Mouse (Mus musculus) midbrain, embryonic 11.5 days (tissue): ENCODE measurements at regions not wholly inside any gene's neighbourhood (a gene's known extent, or its start where the extent isn't known, plus 50 kb on each side); places are given as distances from the start of the nearest gene placed in this dataset.

Experiments
- ATAC-seq: fragments of 200-750 bp; cut with Nextera tagmentation; 2 replicates; pipeline ENCODE4 v1.8.0; 2017; ENCODE audit warnings: moderate TSS enrichment, moderate library complexity; ENCODE audit not compliant: low FRiP score
- DNase-seq: peaks from one replicate; pipeline ENCODE4 v3.0.0; 2015; ENCODE audit warnings: low spot score; ENCODE audit errors: missing footprints
- H3K27ac ChIP-seq: fragments of 300-500 bp; sonication (generic); 2 replicates; pipeline ENCODE4 v1.5.1; 2014; ENCODE audit warnings: low read depth, low read length
- H3K27me3 ChIP-seq: fragments of 300-500 bp; sonication (generic); 2 replicates; pipeline ENCODE4 v1.6.1; 2014; ENCODE audit warnings: mild to moderate bottlenecking, low read length, moderate library complexity, mixed read lengths; ENCODE audit not compliant: control insufficient read depth, insufficient read depth
- H3K36me3 ChIP-seq: fragments of 300-500 bp; sonication (generic); 2 replicates; pipeline ENCODE4 v1.6.1; 2014; ENCODE audit warnings: mild to moderate bottlenecking, low read length, moderate library complexity, mixed read lengths; ENCODE audit not compliant: control insufficient read depth, insufficient read depth
- H3K4me1 ChIP-seq: fragments of 300-500 bp; sonication (generic); 2 replicates; pipeline ENCODE4 v1.6.1; 2014; ENCODE audit warnings: low read length; ENCODE audit not compliant: control insufficient read depth, insufficient read depth
- H3K4me2 ChIP-seq: fragments of 300-500 bp; sonication (generic); 2 replicates; pipeline ENCODE4 v1.6.1; 2014; ENCODE audit warnings: mild to moderate bottlenecking, moderate library complexity
- H3K4me3 ChIP-seq: fragments of 300-500 bp; sonication (generic); 2 replicates; pipeline ENCODE4 v1.5.1; 2014; ENCODE audit warnings: low read depth, low read length
- H3K9ac ChIP-seq: fragments of 300-500 bp; sonication (generic); 2 replicates; pipeline ENCODE4 v1.6.1; 2014; ENCODE audit warnings: low read length
- H3K9me3 ChIP-seq: fragments of 300-500 bp; sonication (generic); 2 replicates; pipeline ENCODE4 v1.6.1; 2016; ENCODE audit warnings: low read length; ENCODE audit not compliant: control insufficient read depth
- WGBS: fragments of 180-500 bp; shearing (Covaris S2); extraction: QIAGEN DNeasy Blood & Tissue Kit; methylation state at CpG from one replicate; pipeline ENCODE4 v1.1.7; 2014; 5-methylcytosine and 5-hydroxymethylcytosine counted together

- Histone ChIP-seq H3K4me3 (no peak overlapping the region), H3K4me2 (no peak overlapping the region), H3K27me3 (no peaks in the 10 kb centered on the region), H3K9ac (no peak overlapping the region), H3K9me3 (no peaks in the 10 kb centered on the region), H3K27ac (no peak overlapping the region), H3K36me3 (no peaks in the 10 kb centered on the region), H3K4me1 (no peaks in the 10 kb centered on the region)
- DNase-seq (peak; percentile 75), ATAC-seq (peak; percentile 50; the same call in 1 of the 2 replicates)
- WGBS = 56% methylated on average over 8 of the region's 8 CpGs
These were observed 127.7 kb upstream of the Parp11 start for GRCm38 (mm10) chr6:127318746-127319582.

GRCm38 (mm10) chr6:127320600-127320999 lies 126.0 kb upstream of the Parp11 start:
- Histone ChIP-seq H3K36me3 (no peaks in the 10 kb centered on the region), H3K4me3 (no peak overlapping the region), H3K4me2 (no peak overlapping the region), H3K9me3 (no peaks in the 10 kb centered on the region), H3K27ac (no peak overlapping the region), H3K4me1 (0 out of 2 replicates have a peak, but pooled peaks cover 2% of the 10 kb centered on the region), H3K9ac (no peak overlapping the region), H3K27me3 (no peaks in the 10 kb centered on the region)
- 91% methylated on average over 4 of the region's 4 CpGs for WGBS
- ATAC-seq (no peak), DNase-seq (no peak)

- Histone ChIP-seq H3K27me3 (no peaks in the 10 kb centered on the region), H3K36me3 (no peaks in the 10 kb centered on the region), H3K9me3 (no peaks in the 10 kb centered on the region), H3K27ac (no peak overlapping the region), H3K4me2 (no peak overlapping the region), H3K4me1 (0 out of 2 replicates have a peak, but pooled peaks cover 2% of the 10 kb centered on the region), H3K9ac (no peak overlapping the region), H3K4me3 (no peak overlapping the region)
- DNase-seq = no peak
- 92% methylated on average over 3 of the region's 3 CpGs for WGBS
- no peak for ATAC-seq
These were observed 125.6 kb upstream of the Parp11 start for GRCm38 (mm10) chr6:127321031-127321430.

GRCm38 (mm10) chr6:127322398-127322797 lies 124.2 kb upstream of the Parp11 start:
- Histone ChIP-seq H3K4me3 (no peak overlapping the region), H3K4me1 (peaks cover 6% of the 10 kb centered on the region), H3K9ac (no peak overlapping the region), H3K27me3 (no peaks in the 10 kb centered on the region), H3K9me3 (no peaks in the 10 kb centered on the region), H3K36me3 (no peaks in the 10 kb centered on the region), H3K27ac (no peak overlapping the region), H3K4me2 (no peak overlapping the region)
- DNase-seq (no peak), ATAC-seq (no peak)
- 79% methylated on average over 7 of the region's 7 CpGs for WGBS

- no peak overlapping the region for H3K4me3 ChIP-seq
- H3K27ac ChIP-seq = no peak overlapping the region
- DNase-seq (peak; percentile 93), ATAC-seq (no peak)
- peaks cover 18% of the 10 kb centered on the region for H3K4me1 ChIP-seq
- no peaks in the 10 kb centered on the region for H3K9me3 ChIP-seq
- no peaks in the 10 kb centered on the region for H3K36me3 ChIP-seq
- 55% methylated on average over 5 of the region's 5 CpGs for WGBS
- no peaks in the 10 kb centered on the region for H3K27me3 ChIP-seq
- no peak overlapping the region for H3K9ac ChIP-seq
- H3K4me2 ChIP-seq = no peak overlapping the region
These were observed 121.7 kb upstream of the Parp11 start for GRCm38 (mm10) chr6:127324984-127325383.

- ATAC-seq = no peak
- no peak overlapping the region for H3K9ac ChIP-seq
These were observed 120.9 kb upstream of the Parp11 start for GRCm38 (mm10) chr6:127325596-127326332.

GRCm38 (mm10) chr6:127326333-127326729 lies 120.3 kb upstream of the Parp11 start:
- ATAC-seq (no peak), DNase-seq (no peak)
- H3K27me3 ChIP-seq = no peaks in the 10 kb centered on the region
- no peak overlapping the region for H3K9ac ChIP-seq
- WGBS = 86% methylated on average over 6 of the region's 6 CpGs
- H3K36me3 ChIP-seq = no peaks in the 10 kb centered on the region
- no peak overlapping the region for H3K4me3 ChIP-seq
- no peak overlapping the region for H3K4me2 ChIP-seq
- H3K27ac ChIP-seq = no peak overlapping the region
- H3K4me1 ChIP-seq = peaks cover 26% of the 10 kb centered on the region
- no peaks in the 10 kb centered on the region for H3K9me3 ChIP-seq

More at GRCm38 (mm10) chr6:127325596-127326332, 120.9 kb upstream of the Parp11 start:
- DNase-seq = no peak
- no peak overlapping the region for H3K4me2 ChIP-seq
- no peaks in the 10 kb centered on the region for H3K27me3 ChIP-seq
- no peaks in the 10 kb centered on the region for H3K9me3 ChIP-seq
- no peaks in the 10 kb centered on the region for H3K36me3 ChIP-seq
- 90% methylated on average over 7 of the region's 7 CpGs for WGBS
- H3K4me3 ChIP-seq = no peak overlapping the region
- H3K4me1 ChIP-seq = peaks cover 23% of the 10 kb centered on the region
- no peak overlapping the region for H3K27ac ChIP-seq

GRCm38 (mm10) chr6:127329191-127330014 lies 117.2 kb upstream of the Parp11 start:
- Histone ChIP-seq H3K4me1 (peaks cover 29% of the 10 kb centered on the region), H3K36me3 (no peaks in the 10 kb centered on the region), H3K4me2 (peak overlapping the region; percentile 71), H3K27me3 (no peaks in the 10 kb centered on the region), H3K9ac (peak overlapping the region; percentile 51), H3K9me3 (no peaks in the 10 kb centered on the region), H3K4me3 (peak overlapping the region; percentile 34; the same call in 1 of the 2 replicates), H3K27ac (peak overlapping the region; percentile 92)
- DNase-seq (peak; percentile 95), ATAC-seq (no peak)
- 14% methylated on average over 20 of the region's 20 CpGs for WGBS
